8 mouse cellular contexts compared by ENCODE assay signal in genomic region chr17:21531621-21532020, GRCm38 (mm10). TPM values are rescaled to one million over a fixed set of nuclear protein-coding genes. Genes with fewer than 3 reads are reported as not detected.
DNase-seq lines count a peak whose midpoint lies in the region; ATAC-seq and TF ChIP-seq lines count a peak whose summit lies in the region.

No protein-coding gene starts in this region.

- H3K36me3 ChIP-seq in heart, embryonic 14.5 days (ENCODE audit: control insufficient read depth, insufficient read depth, low read length), result no peaks in the 10 kb centered on the region
- no peaks in the 10 kb centered on the region for H3K36me3 ChIP-seq in limb, embryonic 15.5 days

- WGBS in heart, embryonic 14.5 days, result 47% methylated on average over 5 of the region's 5 CpGs
- 59% methylated on average over 5 of the region's 5 CpGs for WGBS in limb, embryonic 15.5 days
- WGBS in olfactory bulb, adult 2 months, result 17% methylated on average over 5 of the region's 5 CpGs

- TF ChIP-seq CTCF in olfactory bulb, adult 2 months (IDR thresholded peaks at IDR 0.05; ENCODE audit: insufficient read depth, low read depth, low read length), result no peak

- peak overlapping the region; percentile 75 for H3K4me2 ChIP-seq in heart, embryonic 14.5 days (ENCODE audit: low read length)
- H3K4me2 ChIP-seq in limb, embryonic 15.5 days, result peak overlapping the region; percentile 58

- H3K4me1 ChIP-seq in heart, embryonic 14.5 days (ENCODE audit: control insufficient read depth in 2 of 2, insufficient read depth in 2 of 2, low read length in 2 of 2), result peaks cover 6 to 22% of the 10 kb centered on the region in 2 experiments
- H3K4me1 ChIP-seq in limb, embryonic 15.5 days, result peaks cover 22% of the 10 kb centered on the region
- H3K4me1 ChIP-seq in olfactory bulb, adult 2 months (ENCODE audit: control insufficient read depth, insufficient read depth, low read length), result peaks cover 5% of the 10 kb centered on the region; the same call in 1 of the 2 replicates

- peak overlapping the region; percentile 57 to 72 for H3K4me3 ChIP-seq in heart, embryonic 14.5 days (ENCODE audit: control insufficient read depth in 1 of 2, insufficient read depth in 1 of 2, low read depth in 1 of 2, low read length in 2 of 2)
- peak overlapping the region; percentile 79 for H3K4me3 ChIP-seq in limb, embryonic 15.5 days
- H3K4me3 ChIP-seq in olfactory bulb, adult 2 months (ENCODE audit: insufficient read depth, low read depth, low read length), result peak overlapping the region; percentile 94

- no peak for TF ChIP-seq POLR2A in olfactory bulb, adult 2 months (IDR thresholded peaks at IDR 0.05; ENCODE audit: insufficient read depth, low read depth, low read length)

- no peaks in the 10 kb centered on the region for H3K9me3 ChIP-seq in heart, embryonic 14.5 days (ENCODE audit: control insufficient read depth, low read length)
- H3K9me3 ChIP-seq in limb, embryonic 15.5 days, result no peaks in the 10 kb centered on the region

- peak; percentile 22 for DNase-seq in cerebellum, adult 11 months
- DNase-seq in right cerebral cortex, postnatal 10 days (ENCODE audit: low spot score in 2 of 2), result peak; percentile 37 to 45
- DNase-seq in right cerebral cortex, postnatal 4 days, result no peak
- DNase-seq in T-cell, adult 2 months (ENCODE audit: low spot score), result no peak

- peak overlapping the region; percentile 93 to 96 for H3K27ac ChIP-seq in heart, embryonic 14.5 days (replicated peaks in 1 of 2; ENCODE audit: control insufficient read depth in 1 of 2, insufficient read depth in 1 of 2, low read depth in 2 of 2, low read length in 2 of 2)
- H3K27ac ChIP-seq in limb, embryonic 15.5 days, result peak overlapping the region; percentile 97
- H3K27ac ChIP-seq in olfactory bulb, adult 2 months (ENCODE audit: insufficient read depth, low read depth, low read length), result peak overlapping the region; percentile 90

- no peak for ATAC-seq in cerebellum, adult (ENCODE audit: insufficient number of reproducible peaks, low FRiP score, low TSS enrichment)
- no peak for ATAC-seq in heart, embryonic 14.5 days (ENCODE audit: insufficient number of reproducible peaks, insufficient read depth, low FRiP score, low read depth)
- ATAC-seq in limb, embryonic 15.5 days (ENCODE audit: insufficient number of reproducible peaks, low FRiP score, low TSS enrichment, low read depth), result no peak

- no peaks in the 10 kb centered on the region for H3K27me3 ChIP-seq in heart, embryonic 14.5 days (ENCODE audit: control insufficient read depth, insufficient read depth, low read length)
- no peaks in the 10 kb centered on the region for H3K27me3 ChIP-seq in limb, embryonic 15.5 days

- peak overlapping the region; percentile 93 for H3K9ac ChIP-seq in heart, embryonic 14.5 days (ENCODE audit: low read length)
- peak overlapping the region; percentile 96; the same call in 1 of the 2 replicates for H3K9ac ChIP-seq in limb, embryonic 15.5 days

RNA-seq across cellular contexts. Expression of gene Zfp52, which starts 3.7 kb away (rescaled TPM):
- 3.8 and 4.0 TPM in 2 replicates for polyA plus RNA-seq in heart, embryonic 14.5 days (2014; fragmentation: Nextera tagmentation; extraction: Ambion mirVana)
- 5.4 and 5.5 TPM in 2 replicates for polyA plus RNA-seq in limb, embryonic 15.5 days (2015; fragmentation: Nextera tagmentation; extraction: Ambion mirVana)
- polyA plus RNA-seq in olfactory bulb, adult 2 months (2012; ENCODE audit: insufficient read depth, insufficient read length, low replicate concordance, missing spikeins), result not detected in 2 replicates

RNA-seq across cellular contexts. Expression of gene Zfp948, which starts 35.2 kb away (rescaled TPM):
- 14.7 and 14.8 TPM in 2 replicates for polyA plus RNA-seq in heart, embryonic 14.5 days (2014; fragmentation: Nextera tagmentation; extraction: Ambion mirVana)
- 19.9 and 22.3 TPM in 2 replicates for polyA plus RNA-seq in limb, embryonic 15.5 days (2015; fragmentation: Nextera tagmentation; extraction: Ambion mirVana)
- polyA plus RNA-seq in olfactory bulb, adult 2 months (2012; ENCODE audit: insufficient read depth, insufficient read length, low replicate concordance, missing spikeins), result not detected in 2 replicates

RNA-seq across cellular contexts. Expression of gene Zfp53, which starts 42.8 kb away (rescaled TPM):
- polyA plus RNA-seq in heart, embryonic 14.5 days (2014; fragmentation: Nextera tagmentation; extraction: Ambion mirVana), result 5.3 and 5.5 TPM in 2 replicates
- polyA plus RNA-seq in limb, embryonic 15.5 days (2015; fragmentation: Nextera tagmentation; extraction: Ambion mirVana), result 10.6 and 11.4 TPM in 2 replicates
- polyA plus RNA-seq in olfactory bulb, adult 2 months (2012; ENCODE audit: insufficient read depth, insufficient read length, low replicate concordance, missing spikeins), result not detected in 2 replicates

Comparison
In these comparisons a context has a peak if more than half of its experiments do, and no peak if none do; other contexts are left out.
1. DNase-seq: peak in cerebellum, adult 11 months (single experiment) and right cerebral cortex, postnatal 10 days (2 of 2); none in right cerebral cortex, postnatal 4 days (single experiment) and T-cell, adult 2 months (single experiment).
2. RNA of gene Zfp948, which starts 35.2 kb away (polyA plus RNA-seq): 19.9 to 22.3 TPM in limb, embryonic 15.5 days and 14.7 to 14.8 TPM in heart, embryonic 14.5 days; not detected in olfactory bulb, adult 2 months; every median in the first group is over 10 times any median in the second.
3. Peak in every context shown above with its lines, with median percentiles within 50 percentile points of each other: H3K27ac ChIP-seq and H3K4me3 ChIP-seq.